ENCODE assay signal across 19 mouse cellular contexts in genomic region chr7:75712808-75713207, GRCm38 (mm10).
DNase-seq lines count a peak whose midpoint lies in the region; ATAC-seq and TF ChIP-seq lines count a peak whose summit lies in the region.
"Had no signal": no experiment of that assay in that cellular context is flagged by ENCODE, and none has a peak within 500 bp of the region (broad histone marks: within the 10 kb centered on the region; RNA-seq: fewer than 3 reads in every experiment).

No protein-coding gene starts in this region.

- TF ChIP-seq CTCF in stomach, postnatal 0 days (IDR thresholded peaks at IDR 0.05; ENCODE audit: low read depth) = no peak

- no peak overlapping the region for H3K4me2 ChIP-seq in heart, embryonic 13.5 days
- no peak overlapping the region for H3K4me2 ChIP-seq in stomach, embryonic 15.5 days
- H3K4me2 ChIP-seq in stomach, postnatal 0 days (replicated peaks; ENCODE audit: low read depth) = no peak overlapping the region
- no peak overlapping the region for H3K4me2 ChIP-seq in embryonic facial prominence, embryonic 15.5 days (replicated peaks)
- H3K4me2 ChIP-seq: lung, embryonic 15.5 days had no signal

- H3K9me3 ChIP-seq in heart, embryonic 13.5 days = no peaks in the 10 kb centered on the region
- no peaks in the 10 kb centered on the region for H3K9me3 ChIP-seq in heart, embryonic 10.5 days
- no peaks in the 10 kb centered on the region for H3K9me3 ChIP-seq in stomach, embryonic 15.5 days
- H3K9me3 ChIP-seq in stomach, postnatal 0 days (ENCODE audit: control insufficient read depth, low read length) = no peaks in the 10 kb centered on the region
- H3K9me3 ChIP-seq in embryonic facial prominence, embryonic 15.5 days (replicated peaks) = no peaks in the 10 kb centered on the region
- H3K9me3 ChIP-seq: G1E; hindbrain, embryonic 10.5 days; lung, embryonic 15.5 days had no signal

- no peak for ATAC-seq in heart, embryonic 13.5 days (ENCODE audit: extremely low read depth, insufficient number of reproducible peaks, low FRiP score, low TSS enrichment)
- no peak for ATAC-seq in stomach, embryonic 15.5 days (ENCODE audit: insufficient read depth, low FRiP score, low read depth)
- ATAC-seq in stomach, postnatal 0 days (ENCODE audit: low FRiP score, low TSS enrichment) = no peak
- no peak for ATAC-seq in embryonic facial prominence, embryonic 15.5 days (ENCODE audit: insufficient number of reproducible peaks, low FRiP score, low TSS enrichment, low read depth)
- ATAC-seq: midbrain, embryonic 16.5 days had no signal

- peak overlapping the region; percentile 20; the same call in 1 of the 2 replicates for H3K27ac ChIP-seq in heart, embryonic 13.5 days (replicated peaks)
- H3K27ac ChIP-seq in heart, embryonic 10.5 days = no peak overlapping the region
- H3K27ac ChIP-seq in stomach, embryonic 15.5 days = peak overlapping the region; percentile 19; the same call in 1 of the 2 replicates
- no peak overlapping the region for H3K27ac ChIP-seq in stomach, postnatal 0 days (replicated peaks)
- H3K27ac ChIP-seq in embryonic facial prominence, embryonic 15.5 days (replicated peaks) = peak overlapping the region; percentile 65
- H3K27ac ChIP-seq: hindbrain, embryonic 10.5 days; lung, embryonic 15.5 days; macrophage had no signal

- TF ChIP-seq EP300 in stomach, postnatal 0 days (optimal IDR thresholded peaks at IDR 0.05) = no peak

- no peak overlapping the region for H3K9ac ChIP-seq in heart, embryonic 13.5 days
- H3K9ac ChIP-seq in stomach, embryonic 15.5 days = no peak overlapping the region
- H3K9ac ChIP-seq in stomach, postnatal 0 days (ENCODE audit: low read length) = no peak overlapping the region
- H3K9ac ChIP-seq in embryonic facial prominence, embryonic 15.5 days = no peak overlapping the region
- H3K9ac ChIP-seq: lung, embryonic 15.5 days had no signal

- no peak for DNase-seq in heart, embryonic 10.5 days (ENCODE audit: low spot score)
- DNase-seq in stomach, postnatal 0 days (ENCODE audit: low spot score) = no peak
- DNase-seq in right cerebral cortex, postnatal 4 days = no peak
- no peak for DNase-seq in spleen, adult 18-20 months
- DNase-seq: cerebellum, postnatal 10 days; gastrocnemius, postnatal 14 days; kidney, adult 2 months; kidney, postnatal 36 days; layer of hippocampus, adult 9-11 months; right cerebral cortex, postnatal 14 days; thymus, postnatal 36 days had no signal

- WGBS in heart, embryonic 13.5 days = 59% methylated on average over 2 of the region's 2 CpGs
- WGBS in heart, embryonic 10.5 days = 68% methylated on average over 2 of the region's 2 CpGs
- WGBS in stomach, embryonic 15.5 days = 66% methylated on average over 2 of the region's 2 CpGs
- 64% methylated on average over 2 of the region's 2 CpGs for WGBS in stomach, postnatal 0 days
- WGBS in embryonic facial prominence, embryonic 15.5 days = 44% methylated on average over 2 of the region's 2 CpGs

- H3K4me3 ChIP-seq in heart, embryonic 13.5 days = no peak overlapping the region
- H3K4me3 ChIP-seq in heart, embryonic 10.5 days = no peak overlapping the region
- H3K4me3 ChIP-seq in stomach, embryonic 15.5 days (replicated peaks) = no peak overlapping the region
- H3K4me3 ChIP-seq in stomach, postnatal 0 days (ENCODE audit: low read depth, low read length) = no peak overlapping the region
- H3K4me3 ChIP-seq in embryonic facial prominence, embryonic 15.5 days (replicated peaks) = no peak overlapping the region
- H3K4me3 ChIP-seq: hindbrain, embryonic 10.5 days; lung, embryonic 15.5 days had no signal

- peaks cover 46% of the 10 kb centered on the region for H3K36me3 ChIP-seq in heart, embryonic 13.5 days
- peaks cover 24% of the 10 kb centered on the region; the same call in 1 of the 2 replicates for H3K36me3 ChIP-seq in heart, embryonic 10.5 days
- H3K36me3 ChIP-seq in stomach, embryonic 15.5 days = 0 out of 2 replicates have a peak, but pooled peaks cover 6% of the 10 kb centered on the region
- H3K36me3 ChIP-seq in stomach, postnatal 0 days (ENCODE audit: control insufficient read depth, insufficient read depth, low read length) = peaks cover 4% of the 10 kb centered on the region; the same call in 1 of the 2 replicates
- H3K36me3 ChIP-seq in embryonic facial prominence, embryonic 15.5 days = 0 out of 2 replicates have a peak, but pooled peaks cover 9% of the 10 kb centered on the region

- no peaks in the 10 kb centered on the region for H3K27me3 ChIP-seq in heart, embryonic 13.5 days (replicated peaks)
- H3K27me3 ChIP-seq in heart, embryonic 10.5 days (ENCODE audit: insufficient read depth, poor library complexity, severe bottlenecking) = no peaks in the 10 kb centered on the region
- H3K27me3 ChIP-seq in stomach, embryonic 15.5 days (replicated peaks) = no peaks in the 10 kb centered on the region
- H3K27me3 ChIP-seq in stomach, postnatal 0 days (ENCODE audit: control insufficient read depth, insufficient read depth, low read length) = no peaks in the 10 kb centered on the region
- H3K27me3 ChIP-seq in embryonic facial prominence, embryonic 15.5 days = no peaks in the 10 kb centered on the region
- H3K27me3 ChIP-seq: lung, embryonic 15.5 days had no signal

- H3K4me1 ChIP-seq in heart, embryonic 13.5 days = peaks cover 50% of the 10 kb centered on the region
- H3K4me1 ChIP-seq in heart, embryonic 10.5 days = peaks cover 5% of the 10 kb centered on the region; the same call in 1 of the 2 replicates
- H3K4me1 ChIP-seq in stomach, embryonic 15.5 days = no peaks in the 10 kb centered on the region
- H3K4me1 ChIP-seq in stomach, postnatal 0 days (replicated peaks; ENCODE audit: control insufficient read depth, insufficient read depth) = no peaks in the 10 kb centered on the region
- H3K4me1 ChIP-seq in embryonic facial prominence, embryonic 15.5 days = no peaks in the 10 kb centered on the region
- H3K4me1 ChIP-seq: hindbrain, embryonic 10.5 days had no signal

Comparison
In these comparisons a context has a peak if more than half of its experiments do, and no peak if none do; other contexts are left out.
1. H3K27ac ChIP-seq: peak in heart, embryonic 13.5 days (single experiment), stomach, embryonic 15.5 days (single experiment) and embryonic facial prominence, embryonic 15.5 days (single experiment); none in heart, embryonic 10.5 days (single experiment) and stomach, postnatal 0 days (single experiment).